19 mouse cellular contexts compared by ENCODE assay signal in the genomic region with DNA sequence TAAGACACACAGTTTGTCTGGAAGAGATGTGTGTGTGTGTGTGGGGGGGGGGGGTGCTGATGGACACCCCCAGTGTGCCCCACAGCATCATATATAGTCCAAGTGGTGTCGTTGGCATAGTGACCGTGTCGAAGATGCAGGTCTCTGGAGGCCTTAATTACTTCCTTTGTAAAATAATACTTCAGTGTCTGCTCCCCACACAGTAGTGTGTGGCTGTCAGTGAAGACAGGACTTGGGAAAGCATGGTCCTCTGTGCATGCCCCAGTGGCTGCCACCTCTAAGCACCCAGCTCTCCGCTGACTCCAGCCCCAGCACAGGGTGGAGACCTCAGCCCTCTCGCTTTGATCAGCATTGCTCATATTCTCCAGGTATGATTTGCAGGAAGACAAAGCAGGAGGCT.
DNase-seq lines count a peak whose midpoint lies in the region; ATAC-seq and TF ChIP-seq lines count a peak whose summit lies in the region.
"Had no signal": no experiment of that assay in that cellular context is flagged by ENCODE, and none has a peak within 500 bp of the region (broad histone marks: within the 10 kb centered on the region; RNA-seq: fewer than 3 reads in every experiment).

No protein-coding gene starts in this region.

- no peak overlapping the region for H3K4me2 ChIP-seq in intestine, embryonic 16.5 days (ENCODE audit: low read depth, low read length)
- no peak overlapping the region for H3K4me2 ChIP-seq in intestine, postnatal 0 days (replicated peaks; ENCODE audit: low read depth)
- H3K4me2 ChIP-seq in midbrain, embryonic 14.5 days (ENCODE audit: low read length): no peak overlapping the region
- H3K4me2 ChIP-seq in midbrain, embryonic 11.5 days: no peak overlapping the region
- peak overlapping the region; percentile 18; the same call in 1 of the 2 replicates for H3K4me2 ChIP-seq in liver, embryonic 16.5 days (ENCODE audit: low read depth, low read length)
- H3K4me2 ChIP-seq in stomach, postnatal 0 days (replicated peaks; ENCODE audit: low read depth): no peak overlapping the region
- H3K4me2 ChIP-seq: heart, embryonic 15.5 days had no signal

- WGBS in intestine, embryonic 16.5 days: 63% methylated on average over 5 of the region's 5 CpGs
- WGBS in intestine, postnatal 0 days: 69% methylated on average over 5 of the region's 5 CpGs
- WGBS in midbrain, embryonic 14.5 days: 71% methylated on average over 5 of the region's 5 CpGs
- 86% methylated on average over 5 of the region's 5 CpGs for WGBS in midbrain, embryonic 11.5 days
- 74% methylated on average over 5 of the region's 5 CpGs for WGBS in liver, embryonic 16.5 days (ENCODE audit: insufficient replicate concordance)
- 65% methylated on average over 5 of the region's 5 CpGs for WGBS in stomach, postnatal 0 days

- 0 out of 2 replicates have a peak overlapping the region, but pooled peaks have one; percentile 29 for H3K27ac ChIP-seq in intestine, embryonic 16.5 days (ENCODE audit: low read length)
- no peak overlapping the region for H3K27ac ChIP-seq in intestine, postnatal 0 days (ENCODE audit: low read depth, low read length)
- peak overlapping the region; percentile 41 for H3K27ac ChIP-seq in midbrain, embryonic 14.5 days (replicated peaks; ENCODE audit: low read depth, low read length)
- no peak overlapping the region for H3K27ac ChIP-seq in midbrain, embryonic 11.5 days (ENCODE audit: low read depth, low read length)
- H3K27ac ChIP-seq in liver, embryonic 16.5 days (ENCODE audit: low read length): peak overlapping the region; percentile 88
- H3K27ac ChIP-seq in stomach, postnatal 0 days (replicated peaks): 0 out of 2 replicates have a peak overlapping the region, but pooled peaks have one; percentile 25
- H3K27ac ChIP-seq: heart, embryonic 15.5 days; limb, embryonic 10.5 days had no signal

- TF ChIP-seq EP300 in stomach, postnatal 0 days (optimal IDR thresholded peaks at IDR 0.05): no peak

- H3K4me3 ChIP-seq in intestine, embryonic 16.5 days (ENCODE audit: low read length): no peak overlapping the region
- no peak overlapping the region for H3K4me3 ChIP-seq in intestine, postnatal 0 days (ENCODE audit: low read depth, low read length)
- H3K4me3 ChIP-seq in midbrain, embryonic 14.5 days (replicated peaks; ENCODE audit: low read depth, low read length): no peak overlapping the region
- no peak overlapping the region for H3K4me3 ChIP-seq in midbrain, embryonic 11.5 days (ENCODE audit: low read depth, low read length)
- no peak overlapping the region for H3K4me3 ChIP-seq in liver, embryonic 16.5 days (ENCODE audit: low read depth, low read length)
- no peak overlapping the region for H3K4me3 ChIP-seq in stomach, postnatal 0 days (ENCODE audit: low read depth, low read length)
- H3K4me3 ChIP-seq: gastrocnemius, adult 2 months; heart, embryonic 15.5 days; limb, embryonic 10.5 days; myocyte had no signal

- H3K9me3 ChIP-seq in intestine, embryonic 16.5 days (ENCODE audit: control insufficient read depth, low read length): no peaks in the 10 kb centered on the region
- no peaks in the 10 kb centered on the region for H3K9me3 ChIP-seq in intestine, postnatal 0 days (ENCODE audit: control insufficient read depth)
- H3K9me3 ChIP-seq in midbrain, embryonic 14.5 days (ENCODE audit: control insufficient read depth, low read length): no peaks in the 10 kb centered on the region
- no peaks in the 10 kb centered on the region for H3K9me3 ChIP-seq in midbrain, embryonic 11.5 days (ENCODE audit: control insufficient read depth, low read length)
- H3K9me3 ChIP-seq in liver, embryonic 16.5 days (replicated peaks; ENCODE audit: control insufficient read depth, low read length): no peaks in the 10 kb centered on the region
- no peaks in the 10 kb centered on the region for H3K9me3 ChIP-seq in stomach, postnatal 0 days (ENCODE audit: control insufficient read depth, low read length)
- H3K9me3 ChIP-seq: heart, embryonic 15.5 days; limb, embryonic 10.5 days had no signal

- no peak for TF ChIP-seq CTCF in intestine, postnatal 0 days (IDR thresholded peaks at IDR 0.05; ENCODE audit: low read depth)
- TF ChIP-seq CTCF in stomach, postnatal 0 days (IDR thresholded peaks at IDR 0.05; ENCODE audit: low read depth): no peak

- no peak for ATAC-seq in intestine, embryonic 16.5 days
- ATAC-seq in intestine, postnatal 0 days: no peak
- no peak for ATAC-seq in midbrain, embryonic 14.5 days (ENCODE audit: low FRiP score, low TSS enrichment)
- ATAC-seq in midbrain, embryonic 11.5 days (ENCODE audit: low FRiP score): no peak
- no peak for ATAC-seq in liver, embryonic 16.5 days (ENCODE audit: low read depth)
- ATAC-seq in stomach, postnatal 0 days (ENCODE audit: low FRiP score, low TSS enrichment): peak; percentile 36; the same call in 1 of the 2 replicates
- ATAC-seq: forebrain, embryonic 14.5 days; inflammation-experienced regulatory T-cells, adult 6 months had no signal

- no peak for DNase-seq in midbrain, embryonic 14.5 days
- no peak for DNase-seq in midbrain, embryonic 11.5 days (ENCODE audit: low spot score, missing footprints)
- no peak for DNase-seq in stomach, postnatal 0 days (ENCODE audit: low spot score)
- no peak for DNase-seq in retina, embryonic 14.5 days (ENCODE audit: low spot score)
- no peak for DNase-seq in left cerebral cortex, adult 8-10 months (ENCODE audit: low spot score in 2 of 2)
- DNase-seq: adrenal gland, adult 8-10 months; cerebellum, adult 18-20 months; gastrocnemius, adult 2 months; heart, adult 18-20 months; lung, adult 2 months; thymus, adult 2 months had no signal

- no peaks in the 10 kb centered on the region for H3K36me3 ChIP-seq in intestine, embryonic 16.5 days (ENCODE audit: control insufficient read depth, insufficient read depth, low read length)
- H3K36me3 ChIP-seq in intestine, postnatal 0 days (ENCODE audit: control insufficient read depth, insufficient read depth): no peaks in the 10 kb centered on the region
- no peaks in the 10 kb centered on the region for H3K36me3 ChIP-seq in midbrain, embryonic 14.5 days (ENCODE audit: control insufficient read depth, insufficient read depth, low read length)
- H3K36me3 ChIP-seq in midbrain, embryonic 11.5 days (ENCODE audit: control insufficient read depth, insufficient read depth, low read length): no peaks in the 10 kb centered on the region
- H3K36me3 ChIP-seq in liver, embryonic 16.5 days (ENCODE audit: control insufficient read depth, insufficient read depth): no peaks in the 10 kb centered on the region
- no peaks in the 10 kb centered on the region for H3K36me3 ChIP-seq in stomach, postnatal 0 days (ENCODE audit: control insufficient read depth, insufficient read depth, low read length)
- H3K36me3 ChIP-seq: heart, embryonic 15.5 days; limb, embryonic 10.5 days had no signal

- H3K4me1 ChIP-seq in intestine, embryonic 16.5 days (ENCODE audit: control insufficient read depth, insufficient read depth, low read length): peaks cover 13% of the 10 kb centered on the region
- no peaks in the 10 kb centered on the region for H3K4me1 ChIP-seq in intestine, postnatal 0 days (replicated peaks; ENCODE audit: control insufficient read depth, insufficient read depth, low read length)
- 0 out of 2 replicates have a peak, but pooled peaks cover 9% of the 10 kb centered on the region for H3K4me1 ChIP-seq in midbrain, embryonic 14.5 days (ENCODE audit: control insufficient read depth, insufficient read depth, low read length)
- H3K4me1 ChIP-seq in midbrain, embryonic 11.5 days (ENCODE audit: control insufficient read depth, insufficient read depth, low read length): peaks cover 12% of the 10 kb centered on the region
- peaks cover 4% of the 10 kb centered on the region; the same call in 1 of the 2 replicates for H3K4me1 ChIP-seq in liver, embryonic 16.5 days (ENCODE audit: control insufficient read depth, low read depth, low read length)
- no peaks in the 10 kb centered on the region for H3K4me1 ChIP-seq in stomach, postnatal 0 days (replicated peaks; ENCODE audit: control insufficient read depth, insufficient read depth)

- no peak overlapping the region for H3K9ac ChIP-seq in intestine, embryonic 16.5 days (ENCODE audit: low read depth, low read length)
- H3K9ac ChIP-seq in intestine, postnatal 0 days (ENCODE audit: low read depth, low read length): no peak overlapping the region
- H3K9ac ChIP-seq in midbrain, embryonic 14.5 days (replicated peaks; ENCODE audit: low read length): no peak overlapping the region
- H3K9ac ChIP-seq in midbrain, embryonic 11.5 days (ENCODE audit: low read length): no peak overlapping the region
- no peak overlapping the region for H3K9ac ChIP-seq in liver, embryonic 16.5 days (ENCODE audit: low read depth, low read length)
- no peak overlapping the region for H3K9ac ChIP-seq in stomach, postnatal 0 days (ENCODE audit: low read length)
- H3K9ac ChIP-seq: heart, embryonic 15.5 days had no signal

- H3K27me3 ChIP-seq in intestine, embryonic 16.5 days (replicated peaks; ENCODE audit: control insufficient read depth, insufficient read depth, low read length): no peaks in the 10 kb centered on the region
- H3K27me3 ChIP-seq in intestine, postnatal 0 days (replicated peaks; ENCODE audit: control insufficient read depth, insufficient read depth, low read length): no peaks in the 10 kb centered on the region
- H3K27me3 ChIP-seq in midbrain, embryonic 14.5 days (ENCODE audit: control insufficient read depth, insufficient read depth, low read length): no peaks in the 10 kb centered on the region
- H3K27me3 ChIP-seq in midbrain, embryonic 11.5 days (ENCODE audit: control insufficient read depth, insufficient read depth, low read length): no peaks in the 10 kb centered on the region
- H3K27me3 ChIP-seq in liver, embryonic 16.5 days (ENCODE audit: control insufficient read depth, insufficient read depth, low read depth, low read length): no peaks in the 10 kb centered on the region
- H3K27me3 ChIP-seq in stomach, postnatal 0 days (ENCODE audit: control insufficient read depth, insufficient read depth, low read length): no peaks in the 10 kb centered on the region
- H3K27me3 ChIP-seq: heart, embryonic 15.5 days had no signal

Comparison
In these comparisons a context has a peak if more than half of its experiments do, and no peak if none do; other contexts are left out.
1. H3K27ac ChIP-seq: peak in intestine, embryonic 16.5 days (single experiment), midbrain, embryonic 14.5 days (single experiment), liver, embryonic 16.5 days (single experiment) and stomach, postnatal 0 days (single experiment); none in intestine, postnatal 0 days (single experiment) and midbrain, embryonic 11.5 days (single experiment).